In the genomic region with DNA sequence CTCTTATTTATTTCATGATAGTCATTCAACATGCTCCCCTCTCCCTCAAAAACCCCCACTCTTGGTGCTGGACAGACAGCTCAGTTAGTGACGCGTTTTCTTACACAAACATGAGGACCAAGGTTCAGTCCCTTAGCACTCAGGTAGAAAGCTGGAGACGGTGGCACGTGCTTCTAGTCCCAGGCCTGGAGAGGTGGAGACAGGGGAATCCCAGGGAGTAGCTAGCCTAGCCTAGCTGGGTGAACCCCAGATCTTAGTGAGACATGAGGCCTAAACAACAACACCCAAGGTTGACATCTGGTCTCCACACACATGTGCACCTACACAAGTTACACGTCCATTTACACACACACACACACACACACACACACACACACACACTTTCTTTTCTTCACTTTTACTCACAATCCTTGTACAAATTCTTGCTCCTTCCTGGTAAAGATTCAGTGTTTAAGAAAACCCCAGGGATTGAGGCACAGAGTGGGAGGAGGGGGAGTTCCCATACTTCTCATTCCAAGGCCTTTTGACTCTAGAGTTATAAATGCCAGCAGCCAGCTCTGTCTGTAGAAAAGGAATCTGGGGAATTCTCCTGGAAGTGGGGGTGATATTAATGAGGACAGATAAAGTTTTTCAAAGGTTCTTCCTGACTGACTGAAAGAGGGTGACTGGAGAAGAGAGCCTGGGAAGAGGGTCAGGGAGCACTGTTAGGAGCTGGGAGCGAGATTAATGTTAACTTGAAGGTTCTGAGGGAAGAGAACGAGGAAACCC, we compare ENCODE assay signal across 11 mouse cellular contexts. TPM values are rescaled to one million over a fixed set of nuclear protein-coding genes. Genes with fewer than 3 reads are reported as not detected.
DNase-seq lines count a peak whose midpoint lies in the region; ATAC-seq lines count a peak whose summit lies in the region.
"Had no signal": no experiment of that assay in that cellular context is flagged by ENCODE, and none has a peak within 500 bp of the region (broad histone marks: within the 10 kb centered on the region; RNA-seq: fewer than 3 reads in every experiment).

No protein-coding gene starts in this region.

- H3K9me3 ChIP-seq in kidney, embryonic 14.5 days (ENCODE audit: control insufficient read depth, low read length), result no peaks in the 10 kb centered on the region
- H3K9me3 ChIP-seq in intestine, embryonic 14.5 days (ENCODE audit: control insufficient read depth, low read length), result no peaks in the 10 kb centered on the region
- H3K9me3 ChIP-seq: G1E had no signal

- no peaks in the 10 kb centered on the region for H3K36me3 ChIP-seq in kidney, embryonic 14.5 days (ENCODE audit: control insufficient read depth, insufficient read depth, low read length)
- H3K36me3 ChIP-seq in intestine, embryonic 14.5 days (ENCODE audit: control insufficient read depth, insufficient read depth, low read length), result no peaks in the 10 kb centered on the region
- H3K36me3 ChIP-seq: G1E had no signal

- H3K4me1 ChIP-seq in kidney, embryonic 14.5 days (ENCODE audit: control insufficient read depth, insufficient read depth, low read length), result peaks cover 22% of the 10 kb centered on the region
- H3K4me1 ChIP-seq in brown adipose tissue, adult 24 weeks (ENCODE audit: control insufficient read depth, insufficient read depth, insufficient read length, low read length), result peaks cover 29% of the 10 kb centered on the region
- H3K4me1 ChIP-seq in intestine, embryonic 14.5 days (replicated peaks; ENCODE audit: control insufficient read depth, insufficient read depth, low read length), result peaks cover 19% of the 10 kb centered on the region

- H3K27ac ChIP-seq in kidney, embryonic 14.5 days (ENCODE audit: low read depth, low read length), result peak overlapping the region; percentile 47; the same call in 1 of the 2 replicates
- peak overlapping the region; percentile 28; the same call in 1 of the 2 replicates for H3K27ac ChIP-seq in brown adipose tissue, adult 24 weeks (replicated peaks; ENCODE audit: low read depth, low read length)
- peak overlapping the region; percentile 60 for H3K27ac ChIP-seq in intestine, embryonic 14.5 days (ENCODE audit: low read depth)
- H3K27ac ChIP-seq: liver, embryonic 14.5 days had no signal

- no peak overlapping the region for H3K4me3 ChIP-seq in kidney, embryonic 14.5 days (ENCODE audit: low read length)
- H3K4me3 ChIP-seq in brown adipose tissue, adult 24 weeks (ENCODE audit: insufficient read depth, low read depth, low read length), result no peak overlapping the region
- H3K4me3 ChIP-seq in intestine, embryonic 14.5 days (ENCODE audit: low read depth, low read length), result no peak overlapping the region
- H3K4me3 ChIP-seq: myocyte had no signal

- no peak for DNase-seq in kidney, adult 11 months
- peak; percentile 57 for DNase-seq in intestine, embryonic 14.5 days (ENCODE audit: low spot score)
- DNase-seq in left cerebral cortex, adult 18-20 months (ENCODE audit: low spot score in 2 of 2), result no peak
- DNase-seq in thymus, postnatal 4 days, result no peak
- DNase-seq: right cerebral cortex, postnatal 25 days had no signal

- 56% methylated on average over 7 of the region's 7 CpGs for WGBS in kidney, embryonic 14.5 days
- WGBS in intestine, embryonic 14.5 days, result 41% methylated on average over 7 of the region's 7 CpGs

- no peaks in the 10 kb centered on the region for H3K27me3 ChIP-seq in kidney, embryonic 14.5 days (ENCODE audit: control insufficient read depth, insufficient read depth, low read length)
- H3K27me3 ChIP-seq in intestine, embryonic 14.5 days (replicated peaks; ENCODE audit: control insufficient read depth, insufficient read depth, low read length), result no peaks in the 10 kb centered on the region

- no peak overlapping the region for H3K9ac ChIP-seq in kidney, embryonic 14.5 days (ENCODE audit: low read depth, low read length)
- H3K9ac ChIP-seq in intestine, embryonic 14.5 days (ENCODE audit: low read length), result no peak overlapping the region
- H3K9ac ChIP-seq: liver, embryonic 14.5 days had no signal

- peak; percentile 54; the same call in 1 of the 2 replicates for ATAC-seq in kidney, embryonic 14.5 days (ENCODE audit: low FRiP score, low TSS enrichment)
- ATAC-seq in intestine, embryonic 14.5 days (replicated peaks; ENCODE audit: low FRiP score, low TSS enrichment, low read depth), result no peak
- 0 out of 2 replicates have a peak, but pooled peaks have one; percentile 14 for ATAC-seq in megakaryocyte progenitor cell, adult 5-6 weeks (replicated peaks; ENCODE audit: poor library complexity)

- H3K4me2 ChIP-seq in kidney, embryonic 14.5 days (replicated peaks; ENCODE audit: low read depth, low read length), result no peak overlapping the region
- no peak overlapping the region for H3K4me2 ChIP-seq in intestine, embryonic 14.5 days (ENCODE audit: low read length)

RNA-seq across cellular contexts. Expression of a gene that starts 29.9 kb away (rescaled TPM):
- polyA plus RNA-seq in kidney, embryonic 14.5 days (2014; fragmentation: Nextera tagmentation; extraction: Ambion mirVana), result 16.8 and 24.9 TPM in 2 replicates
- 4.9 and 7.5 TPM in 2 replicates for polyA plus RNA-seq in brown adipose tissue, adult 24 weeks (2012; ENCODE audit: insufficient read depth, insufficient read length, missing spikeins)
- polyA plus RNA-seq in intestine, embryonic 14.5 days (2014; fragmentation: Nextera tagmentation; extraction: Ambion mirVana), result 56.5 and 59.7 TPM in 2 replicates
- total RNA-seq in megakaryocyte progenitor cell, adult 5-6 weeks (2015), result 16.8 and 18.6 TPM in 2 replicates
- total RNA-seq in megakaryocyte progenitor cell, adult 5-6 weeks (2017), result 19.7 and 23.1 TPM in 2 replicates
- total RNA-seq in left cerebral cortex, adult 18-20 months (2021), result 10 to 100 TPM in 1 of 2 experiments, 1 to 10 TPM in 1; 9.7 to 11.0 TPM
- polyA plus RNA-seq: G1E had no signal
